Mouse (Mus musculus) embryonic facial prominence, embryonic 11.5 days (tissue): ENCODE results near the gene Pilra. TPM values are rescaled to one million over a fixed set of nuclear protein-coding genes. Genes with fewer than 3 reads are reported as not detected.
"Not testable (repeated sequence)": the region's sequence is repeated elsewhere in the genome, so short reads cannot be mapped to it uniquely, and the experiment has no call there.

Experiments used
- ATAC-seq: fragments of 200-750 bp; cut with Nextera tagmentation; replicated peaks from 2 replicates; pipeline ENCODE4 v1.8.0; 2017; ENCODE audit warnings: low read depth; ENCODE audit not compliant: insufficient number of reproducible peaks, low FRiP score, low TSS enrichment
- DNase-seq: peaks from one replicate; pipeline ENCODE4 v3.0.0-alpha.2; 2015; ENCODE audit warnings: low spot score
- H3K27ac ChIP-seq: fragments of 300-500 bp; sonication (generic); replicated peaks from 2 replicates; pipeline ENCODE4 v1.5.1; 2014; ENCODE audit warnings: mild to moderate bottlenecking, low read depth, low read length, control low read depth
- H3K27me3 ChIP-seq: fragments of 300-500 bp; sonication (generic); 2 replicates; pipeline ENCODE4 v1.6.1; 2014; ENCODE audit warnings: mild to moderate bottlenecking, low read length, moderate library complexity, mixed read lengths; ENCODE audit not compliant: control insufficient read depth, insufficient read depth
- H3K36me3 ChIP-seq: fragments of 300-500 bp; sonication (generic); replicated peaks from 2 replicates; pipeline ENCODE4 v1.6.1; 2014; ENCODE audit warnings: low read depth, mild to moderate bottlenecking, low read length, moderate library complexity, mixed read lengths; ENCODE audit not compliant: control insufficient read depth, insufficient read depth
- H3K4me1 ChIP-seq: fragments of 300-500 bp; sonication (generic); 2 replicates; pipeline ENCODE4 v1.6.1; 2014; ENCODE audit warnings: low read length, mixed read lengths; ENCODE audit not compliant: control insufficient read depth, insufficient read depth
- H3K4me2 ChIP-seq: fragments of 300-500 bp; sonication (generic); 2 replicates; pipeline ENCODE4 v1.6.1; 2014; ENCODE audit warnings: low read depth, mild to moderate bottlenecking, control low read depth, low read length, moderate library complexity
- H3K4me3 ChIP-seq: fragments of 300-500 bp; sonication (generic); 2 replicates; pipeline ENCODE4 v1.5.1; 2014; ENCODE audit warnings: low read depth, low read length, control low read depth
- H3K9ac ChIP-seq: fragments of 300-500 bp; sonication (generic); replicated peaks from 2 replicates; pipeline ENCODE4 v1.6.1; 2014; ENCODE audit warnings: mild to moderate bottlenecking, control low read depth, low read length
- H3K9me3 ChIP-seq: fragments of 300-500 bp; sonication (generic); replicated peaks from 2 replicates; pipeline ENCODE4 v1.6.1; 2016; ENCODE audit warnings: mild to moderate bottlenecking, low read length, inconsistent platforms, mixed read lengths; ENCODE audit not compliant: control insufficient read depth
- whole genome bisulfite sequencing: fragments of 180-500 bp; shearing (Covaris S2); extraction: QIAGEN DNeasy Blood & Tissue Kit; methylation state at CpG from one replicate; pipeline ENCODE4 v1.1.7; 2014; 5-methylcytosine and 5-hydroxymethylcytosine counted together
- polyA plus RNA-seq: library from polyadenylated mRNA; unstranded; fragments of >200 nt; fragmentation: Nextera tagmentation; extraction: Ambion mirVana; gene quantifications from 2 replicates; pipeline ENCODE4 v1.2.1, GENCODE M21; 2014

Gene Pilra
- polyA plus RNA-seq: 0.28 TPM in 1 of 2 replicates, not detected in the other

GRCm38 (mm10) chr5:137835966-137836520 lies at the start of gene Pilra:
Gene Pilra (minus strand): TSS chr5:137836281.
- H3K27ac ChIP-seq, H3K4me3 ChIP-seq, H3K4me2 ChIP-seq, DNase-seq, H3K9me3 ChIP-seq, ATAC-seq, H3K36me3 ChIP-seq, H3K27me3 ChIP-seq, H3K9ac ChIP-seq, H3K4me1 ChIP-seq: not testable (repeated sequence)
- 47% methylated on average over 2 of the region's 2 CpGs for WGBS

GRCm38 (mm10) chr5:137883345-137883744 lies 47.3 kb upstream of the Pilra start:
- H3K27me3 ChIP-seq: no peaks in the 10 kb centered on the region
- no peak for ATAC-seq
- no peaks in the 10 kb centered on the region for H3K9me3 ChIP-seq
- no peak overlapping the region for H3K4me3 ChIP-seq
- H3K27ac ChIP-seq: no peak overlapping the region
- H3K4me1 ChIP-seq: no peaks in the 10 kb centered on the region
- 88% methylated on average over 3 of the region's 3 CpGs for WGBS
- DNase-seq: no peak
- no peak overlapping the region for H3K4me2 ChIP-seq
- H3K9ac ChIP-seq: no peak overlapping the region
- no peaks in the 10 kb centered on the region for H3K36me3 ChIP-seq

GRCm38 (mm10) chr5:137882922-137883321 lies 46.8 kb upstream of the Pilra start:
- H3K27ac ChIP-seq: no peak overlapping the region
- DNase-seq (no peak), ATAC-seq (no peak)
- H3K27me3 ChIP-seq: no peaks in the 10 kb centered on the region
- H3K36me3 ChIP-seq: no peaks in the 10 kb centered on the region
- H3K4me2 ChIP-seq: no peak overlapping the region
- H3K4me1 ChIP-seq: no peaks in the 10 kb centered on the region
- no peaks in the 10 kb centered on the region for H3K9me3 ChIP-seq
- 79% methylated on average over 4 of the region's 4 CpGs for WGBS
- H3K9ac ChIP-seq: no peak overlapping the region
- H3K4me3 ChIP-seq: no peak overlapping the region

DNA sequence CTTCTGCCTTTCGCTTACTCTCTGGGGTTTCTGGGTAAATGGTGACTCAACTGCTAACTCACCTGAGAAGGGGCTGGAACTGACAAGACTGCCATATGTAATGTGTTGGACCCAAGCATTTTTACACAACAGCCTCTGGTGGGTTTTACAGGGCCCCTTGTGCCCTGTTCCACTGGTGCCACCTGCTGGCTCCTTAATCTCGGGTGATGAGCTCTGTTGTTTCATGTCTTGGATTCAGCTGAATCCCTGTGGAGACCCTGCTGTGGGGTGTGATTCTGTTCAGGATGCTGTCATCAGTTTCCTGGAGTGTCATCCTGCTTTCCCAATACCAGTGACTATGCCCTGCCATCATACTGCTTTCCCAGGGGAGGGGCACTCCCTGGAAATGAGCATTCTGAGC lies 41.8 kb upstream of the Pilra start:
- peak; percentile 10 for DNase-seq
- H3K27ac ChIP-seq: no peak overlapping the region
- no peaks in the 10 kb centered on the region for H3K4me1 ChIP-seq
- ATAC-seq: no peak
- no peaks in the 10 kb centered on the region for H3K9me3 ChIP-seq
- H3K9ac ChIP-seq: no peak overlapping the region
- no peaks in the 10 kb centered on the region for H3K27me3 ChIP-seq
- WGBS: 48% methylated on average over 2 of the region's 2 CpGs
- no peaks in the 10 kb centered on the region for H3K36me3 ChIP-seq
- H3K4me3 ChIP-seq: no peak overlapping the region
- no peak overlapping the region for H3K4me2 ChIP-seq

DNA sequence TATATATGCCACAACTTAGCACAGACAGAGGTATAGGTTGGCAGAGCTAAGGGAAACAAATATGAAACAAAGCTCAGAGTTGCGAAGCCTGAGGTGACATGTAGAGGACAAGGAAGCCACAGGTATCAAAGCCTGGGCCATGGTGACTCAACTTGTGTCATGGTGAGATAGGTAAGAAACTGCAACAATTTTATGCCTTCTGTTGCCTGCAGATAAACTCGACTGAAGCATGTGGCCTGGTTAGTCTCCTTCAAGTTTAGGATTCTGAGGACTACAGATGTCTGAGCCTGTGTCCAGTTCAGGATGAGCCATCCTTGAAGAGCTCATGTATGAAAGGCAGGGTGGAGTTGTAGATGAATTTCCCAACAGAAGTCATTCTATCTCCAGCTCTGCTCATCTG lies 39.0 kb upstream of the Pilra start:
- Histone ChIP-seq H3K9me3 (no peaks in the 10 kb centered on the region), H3K27me3 (no peaks in the 10 kb centered on the region), H3K4me1 (no peaks in the 10 kb centered on the region), H3K4me3 (no peak overlapping the region), H3K36me3 (no peaks in the 10 kb centered on the region), H3K27ac (no peak overlapping the region), H3K4me2 (no peak overlapping the region), H3K9ac (no peak overlapping the region)
- 87% methylated on average over 2 of the region's 2 CpGs for WGBS
- ATAC-seq: no peak
- no peak for DNase-seq

DNA sequence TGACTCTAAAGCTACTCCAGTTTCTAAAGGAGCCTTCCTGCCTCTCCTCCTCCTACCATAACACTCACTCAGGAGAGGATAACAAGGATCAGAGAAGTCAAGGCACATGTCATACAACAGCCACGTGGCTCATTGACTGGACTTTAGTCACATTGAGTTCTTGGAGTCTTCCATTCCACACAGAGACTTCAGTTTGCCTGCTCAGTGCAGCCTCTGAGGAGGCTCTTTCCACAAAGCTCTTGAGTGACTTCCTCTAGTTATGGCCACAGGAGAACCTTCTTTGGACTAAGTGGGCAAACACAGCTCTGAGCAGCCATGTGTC lies 36.3 kb upstream of the Pilra start:
- DNase-seq: not testable (repeated sequence)

DNA sequence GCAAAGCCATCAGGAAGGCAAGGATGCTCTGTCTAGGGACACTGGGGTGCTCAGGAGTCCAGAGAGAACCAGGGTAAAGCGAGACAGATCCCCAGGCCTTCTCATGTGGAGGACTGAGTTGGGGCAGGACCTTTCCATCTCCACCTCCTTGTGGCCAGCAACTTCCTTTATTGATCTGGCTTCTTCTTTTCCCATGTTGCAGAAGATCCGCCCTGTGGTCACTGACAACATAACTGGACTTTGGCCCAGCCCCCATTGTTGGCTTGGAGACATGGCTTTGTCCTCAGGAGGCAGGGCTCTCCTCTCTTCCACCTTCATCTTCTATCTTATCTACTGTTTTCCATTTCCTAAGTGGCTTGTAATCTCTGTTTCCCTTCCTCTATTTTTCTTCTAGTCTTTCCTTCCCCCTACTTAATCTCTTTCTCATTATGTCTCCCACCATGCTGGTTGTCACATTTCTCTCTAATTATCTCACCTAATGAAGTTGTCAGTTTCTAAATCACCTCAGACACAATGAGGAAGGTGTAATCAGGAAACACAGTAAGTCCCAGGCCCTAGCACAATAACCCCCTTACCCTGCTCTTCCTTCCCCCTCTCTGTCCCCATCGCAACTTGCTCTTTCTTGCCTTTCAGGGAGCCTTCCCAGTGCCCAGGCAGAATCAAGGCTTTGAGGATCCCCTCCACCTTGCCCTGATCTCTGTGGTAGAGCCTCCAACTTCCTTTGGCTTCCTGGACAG lies 35.7 kb upstream of the Pilra start, which contains the start of gene Pilrb2:
Gene Pilrb2 (minus strand): TSS at position 172 of the 737 bp plus-strand sequence.
- H3K27ac ChIP-seq, ATAC-seq, DNase-seq, H3K4me2 ChIP-seq, H3K4me1 ChIP-seq, H3K4me3 ChIP-seq, H3K36me3 ChIP-seq, H3K9me3 ChIP-seq, H3K27me3 ChIP-seq, H3K9ac ChIP-seq: not testable (repeated sequence)
- WGBS: 80% methylated on average over 2 of the region's 3 CpGs

More for the DNA sequence above, 36.3 kb upstream of the Pilra start:
- H3K27ac ChIP-seq, H3K4me3 ChIP-seq, ATAC-seq, H3K9me3 ChIP-seq, H3K4me1 ChIP-seq, H3K9ac ChIP-seq, H3K27me3 ChIP-seq, H3K36me3 ChIP-seq, H3K4me2 ChIP-seq: not testable (repeated sequence)
- 31% methylated on average over 1 of the region's 1 CpGs for WGBS

DNA sequence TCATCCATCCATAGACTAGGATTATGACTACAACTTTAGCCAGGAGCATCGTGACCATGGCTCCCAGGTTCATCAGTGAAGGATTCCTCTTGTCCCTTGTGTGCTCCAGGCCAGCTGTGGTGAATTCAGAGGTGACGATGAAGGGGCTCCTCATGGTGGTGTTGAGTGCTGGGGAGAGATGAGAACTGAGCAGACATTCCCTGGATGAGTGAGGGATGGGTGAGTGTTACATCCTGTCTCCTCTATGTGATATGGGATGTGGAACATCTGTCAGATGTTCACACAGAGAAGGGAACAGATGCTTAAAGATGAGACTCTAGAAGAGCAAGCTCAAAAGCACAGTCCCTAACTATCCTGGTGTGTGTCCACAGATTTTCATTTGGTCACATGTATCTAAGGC lies 32.5 kb upstream of the Pilra start:
- DNase-seq, H3K27ac ChIP-seq, H3K9ac ChIP-seq, H3K4me3 ChIP-seq, H3K4me2 ChIP-seq, H3K4me1 ChIP-seq, H3K9me3 ChIP-seq, H3K27me3 ChIP-seq, H3K36me3 ChIP-seq, ATAC-seq: not testable (repeated sequence)
- WGBS: 75% methylated on average over 2 of the region's 2 CpGs
